Mouse (Mus musculus): ENCODE measurements around the gene 7530416G11Rik. TPM values are rescaled to one million over a fixed set of nuclear protein-coding genes. Genes with fewer than 3 reads are reported as not detected.

The 7530416G11Rik gene
- total RNA-seq, 2 experiments from 2014 or later: not detected

Other genes starting within 250 kb of the 7530416G11Rik start
- 10 to 100 TPM; 73.8 to 84.8 TPM for gene Atxn10, start 167.0 kb downstream of the 7530416G11Rik start, total RNA-seq (2021)
- under 1 TPM; 0.13 to 0.17 TPM for gene Wnt7b, start 79.2 kb upstream of the 7530416G11Rik start, total RNA-seq (2021)
- 10 to 100 TPM; 44.7 to 58.8 TPM for gene Ppara, start 231.8 kb upstream of the 7530416G11Rik start, total RNA-seq (2021)

Data from heart, postnatal 25 days (tissue).